Mouse (Mus musculus) cortical plate, adult 2 months (tissue): ENCODE results near the gene Lrrtm1.

Experiments
- CTCF ChIP-seq: fragments of 200-500 bp; IDR thresholded peaks from 2 replicates; pipeline ENCODE4 v1.5.1; 2011; ENCODE audit warnings: mild to moderate bottlenecking, control low read depth, low read length; ENCODE audit not compliant: insufficient read depth; ENCODE audit errors: extremely low read depth
- POLR2A ChIP-seq: fragments of 200-500 bp; IDR thresholded peaks from 2 replicates; pipeline ENCODE4 v1.6.1; 2011; ENCODE audit warnings: mild to moderate bottlenecking, low read length, control low read depth; ENCODE audit not compliant: insufficient read depth; ENCODE audit errors: extremely low read depth

GRCm38 (mm10) chr6:77243541-77244231 lies 1.2 kb downstream of the Lrrtm1 start:
- TF ChIP-seq CTCF: no peak
- TF ChIP-seq POLR2A: 0 out of 2 replicates have a peak, but pooled peaks have one; percentile 16
